Mouse (Mus musculus) heart, adult 2 months (tissue): ENCODE data around the gene Rab1b. TPM values are rescaled to one million over a fixed set of nuclear protein-coding genes. Genes with fewer than 3 reads are reported as not detected.
A peak's percentile ranks its signal among the peaks of the same experiment; 100 is the strongest.
"Not testable (repeated sequence)": the region's sequence is repeated elsewhere in the genome, so short reads cannot be mapped to it uniquely, and the experiment has no call there.

Experiments
- DNase-seq, 2 experiments: peaks; one replicate each; pipeline ENCODE4 v3.0.0; 2021
- H3K27ac ChIP-seq: fragments of 200-600 bp; 2 replicates; pipeline ENCODE4 v1.8.1; 2022
- H3K27me3 ChIP-seq: fragments of 200-500 bp; 2 replicates; pipeline ENCODE4 v1.6.1; 2012; ENCODE audit warnings: mild to moderate bottlenecking, low read length, inconsistent platforms, mixed read lengths; ENCODE audit not compliant: control insufficient read depth, insufficient read depth
- H3K36me3 ChIP-seq: fragments of 200-500 bp; 2 replicates; pipeline ENCODE4 v1.6.1; 2012; ENCODE audit warnings: low read length, inconsistent platforms; ENCODE audit not compliant: control insufficient read depth, insufficient read depth
- H3K4me1 ChIP-seq: fragments of 200-500 bp; 2 replicates; pipeline ENCODE4 v1.6.1; 2011; ENCODE audit warnings: low read length; ENCODE audit not compliant: control insufficient read depth, insufficient read depth
- H3K4me3 ChIP-seq: fragments of 200-600 bp; 2 replicates; pipeline ENCODE4 v1.8.1; 2022
- H3K79me2 ChIP-seq: fragments of 200-500 bp; replicated peaks from 2 replicates; pipeline ENCODE4 v1.6.1; 2012; ENCODE audit warnings: mild to moderate bottlenecking, inconsistent platforms, low read length, moderate library complexity, mixed read lengths; ENCODE audit not compliant: control insufficient read depth, insufficient read depth
- H3K9ac ChIP-seq: fragments of 200-500 bp; 2 replicates; pipeline ENCODE4 v1.6.1; 2012; ENCODE audit warnings: low read depth, mild to moderate bottlenecking, control low read depth, inconsistent platforms, low read length, mixed read lengths
- CTCF ChIP-seq: fragments of 200-600 bp; IDR thresholded peaks from 2 replicates; pipeline ENCODE4 v1.8.1; 2022; ENCODE audit warnings: antibody characterized with exemption, mild to moderate bottlenecking, moderate library complexity
- EP300 ChIP-seq: fragments of 200-500 bp; IDR thresholded peaks from 2 replicates; pipeline ENCODE4 v1.6.1; 2011; ENCODE audit warnings: low read depth, low read length, control low read depth; ENCODE audit not compliant: insufficient read depth
- POLR2A ChIP-seq: fragments of 200-500 bp; IDR thresholded peaks from 2 replicates; pipeline ENCODE4 v1.6.1; 2011; ENCODE audit warnings: mild to moderate bottlenecking, low read depth, low read length, control low read depth; ENCODE audit not compliant: insufficient read depth
- WGBS: fragments of 180-500 bp; shearing (Covaris S2); methylation state at CpG from one replicate; pipeline ENCODE4 v1.1.7; 2018; 5-methylcytosine and 5-hydroxymethylcytosine counted together
- intact Hi-C: fragments of 180-260 bp; cut with DNase I; formaldehyde crosslinking; loops from one replicate; pipeline ENCODE4 v1.15.1; 2025
- long read RNA-seq: library from polyadenylated mRNA; stranded (forward); transcript quantifications from one replicate; pipeline ENCODE4 v2.0.0, GENCODE M21; 2021
- polyA plus RNA-seq: library from polyadenylated mRNA; depleted of rRNA; stranded (reverse); fragments of >200 nt; gene quantifications from 2 replicates; pipeline ENCODE4 v1.2.3, GENCODE M21; 2012; rRNA removed
- total RNA-seq, 2 experiments: library from RNA; stranded (reverse); gene quantifications; 2 replicates each; pipeline ENCODE4 v1.2.3; 2021

Gene Rab1b
- total RNA-seq (100 to 1,000 TPM; 173 to 195 TPM), polyA plus RNA-seq (221 and 231 TPM in 2 replicates)
- long read RNA-seq, transcript Rab1b-201 (6 exons, 1,913 nt) = major isoform, 181 of 208 reads
- long read RNA-seq, partial matches to known transcripts = 7 of 208 reads
- long read RNA-seq, other reads (novel, unspliced or antisense) = 20 of 208 reads

DNA sequence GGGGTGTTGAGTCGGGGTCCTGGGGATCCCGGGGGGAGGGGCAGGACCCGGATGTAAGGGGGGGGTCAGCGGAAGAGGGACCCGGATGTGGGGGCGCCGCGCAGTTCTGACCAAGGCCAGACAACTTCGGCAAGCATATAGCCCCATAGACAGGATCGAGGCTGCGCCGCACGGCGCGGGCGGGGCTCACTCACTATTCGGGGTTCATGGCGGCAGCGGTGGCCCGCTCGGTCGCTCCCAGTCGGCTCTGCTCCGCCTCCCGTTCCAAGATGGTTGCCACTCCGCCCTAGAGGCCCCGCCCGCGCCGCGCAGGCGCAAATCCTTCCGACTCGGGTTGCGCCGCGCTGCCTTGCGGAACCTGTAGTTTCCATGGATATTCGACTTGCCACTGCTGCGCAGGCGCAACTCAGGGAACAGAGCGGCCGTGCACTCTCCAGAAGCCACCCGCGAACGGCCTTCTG, at the start of gene Rab1b:
TSS of gene Rab1b (minus strand) at position 342 of the 461 bp plus-strand sequence.
- H3K27ac ChIP-seq = peak within 1 kb of the TSS; percentile 100
- H3K9ac ChIP-seq = peak within 1 kb of the TSS; percentile 87
- no peaks in the 10 kb centered on the region for H3K27me3 ChIP-seq
- no peaks in the 10 kb centered on the region for H3K36me3 ChIP-seq
- WGBS = under 1% methylated on average over 46 of the region's 46 CpGs
- intact Hi-C loops = loop anchor here (2.0 kb wide), 1 partner anchor 18 kb away; the partner anchor contains the start of gene Yif1a
- peak within 1 kb of the TSS; percentile 89 for H3K4me3 ChIP-seq
- DNase-seq = peak; percentile 97 to 99
- TF ChIP-seq POLR2A (peak; percentile 78), CTCF (no peak), EP300 (no peak)
- no peaks in the 10 kb centered on the region for H3K79me2 ChIP-seq
- H3K4me1 ChIP-seq = peaks cover 6% of the 10 kb centered on the region

GRCm38 (mm10) chr19:5152261-5152660, 45.4 kb upstream of the Rab1b start:
- H3K4me3 ChIP-seq = no peak overlapping the region
- H3K27ac ChIP-seq = no peak overlapping the region
- WGBS = 87% methylated on average over 6 of the region's 6 CpGs
- intact Hi-C loops = no loop called here
- TF ChIP-seq POLR2A = no peak
- TF ChIP-seq CTCF = no peak
- TF ChIP-seq EP300 = no peak
- no peak overlapping the region for H3K9ac ChIP-seq
- H3K36me3 ChIP-seq = no peaks in the 10 kb centered on the region; the same call in 1 of the 2 replicates
- DNase-seq = no peak
- no peaks in the 10 kb centered on the region; the same call in 1 of the 2 replicates for H3K4me1 ChIP-seq
- no peaks in the 10 kb centered on the region for H3K27me3 ChIP-seq
- no peaks in the 10 kb centered on the region for H3K79me2 ChIP-seq

DNA sequence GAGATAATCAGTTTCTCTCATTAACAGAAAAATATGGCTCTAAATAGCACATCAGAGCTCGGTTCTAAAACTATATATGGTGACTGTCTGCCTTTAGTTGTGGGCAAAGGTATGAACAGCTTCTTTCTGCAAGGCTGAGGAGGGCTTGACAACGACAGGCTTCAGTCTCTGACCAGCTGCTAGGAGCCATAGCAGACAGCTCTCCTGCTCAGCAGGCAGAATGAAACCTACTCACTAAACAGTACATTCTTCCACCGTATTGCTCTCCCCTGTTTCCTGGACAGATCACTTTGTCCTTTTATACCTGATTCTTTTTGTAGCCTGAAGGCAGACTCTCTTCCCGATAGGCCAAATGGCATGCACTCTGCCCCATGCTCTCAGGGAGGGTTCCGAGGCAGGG, 44.9 kb upstream of the Rab1b start:
- no peak overlapping the region for H3K4me3 ChIP-seq
- intact Hi-C loops = no loop called here
- no peaks in the 10 kb centered on the region for H3K79me2 ChIP-seq
- H3K27ac ChIP-seq = no peak overlapping the region
- no peaks in the 10 kb centered on the region for H3K27me3 ChIP-seq
- no peaks in the 10 kb centered on the region; the same call in 1 of the 2 replicates for H3K4me1 ChIP-seq
- TF ChIP-seq POLR2A (no peak), CTCF (no peak), EP300 (no peak)
- H3K36me3 ChIP-seq = no peaks in the 10 kb centered on the region; the same call in 1 of the 2 replicates
- H3K9ac ChIP-seq = no peak overlapping the region
- 89% methylated on average over 5 of the region's 5 CpGs for WGBS
- DNase-seq = no peak

DNA sequence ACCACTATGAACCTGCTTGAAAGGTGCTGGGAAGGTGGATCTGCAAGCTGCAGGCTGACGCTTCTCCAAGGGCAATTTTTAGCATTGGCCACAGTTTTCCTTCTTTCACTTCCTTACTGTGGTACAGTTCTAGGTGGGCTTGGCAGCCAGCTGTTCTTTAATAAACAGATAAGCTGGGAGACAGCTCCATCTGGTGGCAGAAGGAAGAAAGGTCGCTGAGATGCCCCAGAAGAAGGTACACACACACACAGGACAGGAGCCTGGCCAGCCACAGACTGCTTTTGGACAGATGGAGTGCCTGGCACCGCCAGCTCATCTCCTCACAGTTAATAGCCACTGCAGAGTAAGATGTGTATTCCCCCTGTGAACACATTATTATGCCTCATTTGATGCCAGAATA, 44.5 kb upstream of the Rab1b start:
- no peaks in the 10 kb centered on the region for H3K27me3 ChIP-seq
- no peaks in the 10 kb centered on the region; the same call in 1 of the 2 replicates for H3K36me3 ChIP-seq
- intact Hi-C loops = no loop called here
- H3K9ac ChIP-seq = no peak overlapping the region
- TF ChIP-seq CTCF = peak; percentile 80
- TF ChIP-seq POLR2A = no peak
- no peak for TF ChIP-seq EP300
- H3K79me2 ChIP-seq = no peaks in the 10 kb centered on the region
- no peak overlapping the region for H3K4me3 ChIP-seq
- 38% methylated on average over 3 of the region's 3 CpGs for WGBS
- no peak overlapping the region for H3K27ac ChIP-seq
- DNase-seq = peak; percentile 37 to 43
- H3K4me1 ChIP-seq = no peaks in the 10 kb centered on the region; the same call in 1 of the 2 replicates

DNA sequence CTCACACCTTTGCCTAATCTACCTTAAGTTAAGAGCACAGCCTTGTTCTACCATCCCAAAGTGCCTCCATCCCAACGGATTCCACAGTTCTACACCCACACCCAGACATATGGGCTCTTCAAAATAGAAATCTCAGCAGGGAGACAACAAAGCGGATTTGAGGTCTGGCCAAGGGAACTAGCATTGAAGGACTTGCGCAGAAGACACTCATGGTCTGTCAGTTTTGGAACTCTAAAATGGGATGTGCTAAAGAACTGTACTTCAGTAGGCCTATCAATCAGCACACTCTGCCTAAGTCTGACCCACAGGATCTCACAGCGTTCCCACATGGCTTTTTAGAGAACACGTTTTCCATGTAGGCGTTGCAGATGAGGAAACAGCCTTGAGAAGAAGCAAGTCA, 43.5 kb upstream of the Rab1b start:
- no peak overlapping the region for H3K4me3 ChIP-seq
- 95% methylated on average over 6 of the region's 6 CpGs for WGBS
- H3K79me2 ChIP-seq = no peaks in the 10 kb centered on the region
- no peaks in the 10 kb centered on the region; the same call in 1 of the 2 replicates for H3K4me1 ChIP-seq
- H3K9ac ChIP-seq = no peak overlapping the region
- intact Hi-C loops = no loop called here
- TF ChIP-seq EP300 (no peak), POLR2A (no peak), CTCF (no peak)
- H3K27me3 ChIP-seq = no peaks in the 10 kb centered on the region
- H3K27ac ChIP-seq = no peak overlapping the region
- H3K36me3 ChIP-seq = no peaks in the 10 kb centered on the region; the same call in 1 of the 2 replicates
- no peak for DNase-seq

DNA sequence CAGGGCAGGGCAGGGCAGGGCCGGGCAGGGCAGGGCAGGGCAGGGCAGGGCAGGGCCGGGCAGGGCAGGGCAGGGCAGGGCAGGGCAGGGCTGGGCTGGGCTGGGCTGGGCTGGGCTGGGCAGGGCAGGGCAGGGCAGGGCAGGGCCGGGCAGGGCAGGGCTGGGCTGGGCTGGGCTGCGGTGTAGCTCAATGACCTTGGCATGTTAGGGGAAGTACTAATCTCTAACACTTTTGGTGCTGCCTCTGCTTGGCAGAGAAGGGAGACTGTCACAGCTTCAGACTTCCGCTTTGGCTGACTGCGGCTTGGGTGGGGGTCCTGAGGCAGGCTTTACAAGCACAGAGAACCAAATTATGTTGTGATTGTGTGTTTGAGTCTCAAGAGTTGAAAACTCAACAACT, 42.2 kb upstream of the Rab1b start:
- H3K9ac ChIP-seq, H3K27ac ChIP-seq, H3K79me2 ChIP-seq, H3K27me3 ChIP-seq, H3K4me3 ChIP-seq, H3K4me1 ChIP-seq, DNase-seq, intact Hi-C loops, H3K36me3 ChIP-seq: not testable (repeated sequence)
- 68% methylated on average over 3 of the region's 6 CpGs for WGBS
